Mouse (Mus musculus) spleen, embryonic (tissue): ENCODE data around the gene Lhx2.

ENCODE experiments used
- CTCF ChIA-PET: fragments of 350-600 bp; sonication (Branson Sonifier 250); formaldehyde crosslinking; loops from one replicate; lab custom pipeline; 2022; lab: Charles Lee

Lhx2 gene

DNA sequence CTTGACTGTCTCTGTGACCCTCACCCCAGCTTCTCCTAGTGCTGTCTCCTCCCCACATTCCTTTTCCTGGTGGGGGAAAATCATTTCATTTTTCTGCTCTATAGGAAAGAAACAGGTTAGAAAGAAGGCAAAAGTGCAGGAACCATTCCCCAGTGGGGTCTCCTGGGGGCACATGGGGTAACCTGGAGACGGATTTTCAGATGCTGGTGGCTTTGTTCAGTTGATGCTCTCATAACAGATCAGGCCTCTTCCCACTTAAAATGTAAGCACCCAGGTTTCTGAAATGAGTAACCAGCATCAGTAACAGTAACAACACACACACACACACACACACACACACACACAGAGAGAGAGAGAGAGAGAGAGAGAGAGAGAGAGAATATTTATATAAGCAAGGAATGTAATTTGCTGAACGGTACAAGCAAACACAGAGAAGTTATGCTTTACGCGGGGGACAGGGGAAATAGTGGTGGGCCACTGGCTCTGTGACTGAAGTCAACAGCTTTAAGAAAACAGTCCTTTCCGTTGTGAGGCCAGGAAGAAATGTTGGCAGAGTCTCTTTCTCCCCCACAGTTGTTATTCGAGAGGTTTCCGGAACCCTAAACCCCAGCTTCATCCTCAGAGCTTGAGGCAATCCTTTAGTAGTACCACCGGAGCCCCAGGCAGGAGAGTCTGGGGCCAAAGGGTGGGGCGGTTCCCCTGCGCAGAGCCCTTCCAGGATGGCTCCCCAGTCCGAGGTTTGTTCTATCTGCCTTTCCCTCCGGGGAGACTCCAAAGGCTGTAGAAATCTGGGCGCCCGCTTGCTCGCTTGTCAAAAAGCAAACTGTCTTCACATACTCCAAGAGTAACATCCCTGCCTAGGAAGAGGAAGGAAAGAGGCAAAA, 8.0 kb downstream of the Lhx2 start:
- CTCF ChIA-PET: no interaction called here

DNA sequence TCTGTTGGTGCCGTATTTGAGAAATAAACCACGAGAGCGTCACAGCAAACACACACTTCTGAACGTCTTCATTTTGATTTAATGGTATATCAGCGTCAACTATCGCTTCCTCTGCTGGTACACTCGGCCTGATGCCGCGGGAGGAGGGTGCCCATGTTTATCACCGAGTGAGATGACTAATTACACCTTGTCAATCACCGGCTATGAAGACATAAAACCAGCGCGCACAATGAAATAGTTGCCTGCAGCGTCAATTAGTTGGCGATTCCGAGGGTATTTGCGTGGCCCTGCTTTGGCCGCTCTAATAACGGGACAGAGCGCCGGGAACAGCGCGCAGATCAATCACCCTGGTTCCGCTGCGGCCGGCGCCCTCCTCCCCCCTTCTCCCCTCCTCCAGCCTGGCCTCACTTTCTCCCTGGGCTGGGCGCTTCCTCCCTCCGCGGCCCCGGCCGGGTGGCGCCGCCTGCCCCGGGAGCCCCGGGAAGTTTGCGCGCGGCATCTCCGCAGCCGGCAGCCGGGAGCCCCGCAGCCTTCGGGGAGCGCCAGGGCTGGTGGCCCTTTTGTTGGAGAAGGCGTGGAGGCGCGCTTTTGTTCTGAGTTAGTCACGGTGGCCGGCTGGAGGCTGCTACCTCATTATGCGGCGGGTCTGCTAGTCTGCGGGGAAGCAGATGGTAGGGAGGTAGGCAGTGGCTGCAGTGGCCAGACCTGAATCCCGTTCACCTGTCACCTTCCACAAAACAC, 8.9 kb downstream of the Lhx2 start:
- CTCF ChIA-PET: no interaction called here

GRCm38 (mm10) chr2:38348660-38349420, 9.8 kb downstream of the Lhx2 start:
- CTCF ChIA-PET: no interaction called here

DNA sequence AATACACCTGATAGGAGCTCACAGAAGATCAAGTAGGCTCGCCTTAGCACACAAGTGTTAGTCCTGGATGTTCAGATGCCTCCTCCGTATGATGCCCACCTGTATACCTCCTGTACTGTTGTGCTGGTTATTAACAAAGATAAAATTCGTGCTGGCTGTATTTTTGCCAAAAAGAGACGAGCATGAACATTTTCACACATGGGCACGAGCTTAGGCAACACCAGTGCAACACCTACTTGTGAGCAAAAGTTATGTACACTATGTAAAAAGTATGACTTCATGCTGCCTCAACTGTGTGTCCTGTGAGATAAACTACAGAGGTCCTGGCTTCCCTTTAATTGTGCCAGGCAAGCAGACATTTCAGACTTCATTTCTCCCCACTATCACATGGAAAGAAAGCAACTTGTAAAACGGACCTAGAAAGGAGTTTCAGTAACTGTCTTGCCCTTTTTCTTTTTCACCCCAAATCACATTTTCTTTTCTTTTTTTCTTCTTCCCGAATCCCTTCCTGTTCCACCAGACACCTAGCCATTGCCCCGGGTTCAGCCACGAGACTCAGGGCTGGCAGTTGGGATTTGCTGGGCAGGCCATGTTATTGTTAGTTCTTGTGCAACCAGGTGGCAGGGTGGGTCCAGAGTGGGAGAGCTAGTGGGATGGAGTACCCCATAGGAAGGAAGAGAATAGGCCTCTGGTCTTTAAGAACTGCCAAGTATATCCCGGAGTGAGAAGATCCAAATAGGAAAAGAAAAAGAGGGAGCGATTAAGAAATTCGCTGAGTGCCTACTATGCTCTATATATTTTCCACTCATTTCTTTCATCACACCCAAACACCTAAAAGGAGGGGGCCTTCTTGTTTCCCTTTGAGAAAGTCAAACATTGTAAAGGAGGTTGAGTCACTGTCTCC, 10.6 kb downstream of the Lhx2 start:
- CTCF ChIA-PET: no interaction called here

DNA sequence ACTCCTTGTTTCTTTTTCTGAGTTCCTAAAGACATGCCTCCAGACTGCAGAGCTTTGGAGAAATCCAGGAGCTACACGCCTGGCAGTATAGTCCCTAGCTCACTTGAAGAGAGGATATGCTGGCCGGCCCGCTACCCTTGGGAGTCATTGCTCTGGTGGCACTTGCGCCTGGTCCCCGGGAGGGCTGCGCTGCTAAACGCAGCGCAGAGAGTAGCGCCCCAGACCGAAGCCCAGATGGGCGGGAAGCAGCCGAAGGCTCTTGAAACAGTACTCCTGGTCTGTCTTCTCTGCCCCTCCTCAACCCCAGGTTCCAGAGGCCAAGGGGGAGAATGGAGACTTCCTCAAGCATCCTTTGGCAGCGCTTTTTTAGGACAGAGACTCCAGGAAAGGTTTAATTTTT, 11.3 kb downstream of the Lhx2 start:
- CTCF ChIA-PET: interaction anchor here (0.7 kb wide), 1 partner anchor 418 kb away, joined by 3 read pairs; no protein-coding TSS in a partner anchor

GRCm38 (mm10) chr2:38350796-38351195, 11.7 kb downstream of the Lhx2 start:
- CTCF ChIA-PET: interaction anchor here (0.7 kb wide), 1 partner anchor 418 kb away, joined by 3 read pairs; no protein-coding TSS in a partner anchor

DNA sequence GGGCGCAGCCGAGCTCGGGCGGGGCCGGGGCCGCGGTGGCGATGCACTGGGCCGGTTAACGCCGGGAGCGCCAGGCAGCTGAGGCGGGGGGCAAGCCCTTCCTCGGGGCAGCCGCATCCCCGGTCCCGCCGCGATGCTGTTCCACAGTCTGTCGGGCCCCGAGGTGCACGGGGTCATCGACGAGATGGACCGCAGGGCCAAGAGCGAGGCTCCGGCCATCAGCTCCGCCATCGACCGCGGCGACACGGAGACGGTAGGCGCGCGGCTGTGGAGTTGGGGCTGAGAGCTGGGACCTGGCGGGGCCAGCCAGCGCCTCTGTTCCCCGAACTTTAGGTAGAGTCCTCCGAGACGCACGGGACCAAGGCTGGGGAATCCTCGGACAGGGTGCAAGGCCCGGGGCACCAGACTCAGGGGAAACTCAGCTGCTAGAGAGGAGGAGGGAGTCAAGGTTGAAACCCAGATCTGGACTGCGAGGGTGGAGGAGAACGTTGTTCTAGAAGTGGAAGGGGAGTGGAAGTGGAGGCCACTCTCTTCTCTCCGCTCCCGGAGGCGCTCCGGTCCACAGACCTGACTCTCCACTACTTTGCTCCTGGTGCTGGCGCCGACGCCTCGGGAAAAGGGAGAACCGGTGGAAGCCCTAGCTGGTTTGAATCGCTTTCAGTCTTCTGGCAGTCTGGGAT, 12.7 kb downstream of the Lhx2 start:
- CTCF ChIA-PET: no interaction called here

- CTCF ChIA-PET: interaction anchor here (0.6 kb wide), 1 partner anchor 21 kb away, joined by 8 read pairs; no protein-coding TSS in a partner anchor
Measured at GRCm38 (mm10) chr2:38352321-38353007, 13.4 kb downstream of the Lhx2 start.

DNA sequence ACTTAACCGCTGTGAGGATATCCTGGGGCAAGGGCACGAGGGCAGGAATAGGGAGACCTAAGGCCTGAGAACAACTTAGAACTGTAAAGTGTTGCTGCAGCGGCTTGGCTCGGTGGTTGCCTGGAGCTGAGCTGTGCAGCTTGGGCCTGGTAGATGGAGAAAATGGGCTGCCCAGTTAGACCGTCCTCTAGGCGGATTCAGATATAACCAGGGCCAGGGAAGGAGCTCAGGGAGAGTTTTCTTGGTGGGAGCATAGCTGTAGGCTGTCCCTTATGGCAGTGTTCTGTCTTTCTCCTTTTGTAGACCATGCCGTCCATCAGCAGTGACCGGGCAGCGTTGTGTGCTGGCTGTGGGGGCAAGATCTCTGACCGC, 13.9 kb downstream of the Lhx2 start:
- CTCF ChIA-PET: interaction anchor here (0.6 kb wide), 1 partner anchor 22 kb away, joined by 8 read pairs; no protein-coding TSS in a partner anchor

DNA sequence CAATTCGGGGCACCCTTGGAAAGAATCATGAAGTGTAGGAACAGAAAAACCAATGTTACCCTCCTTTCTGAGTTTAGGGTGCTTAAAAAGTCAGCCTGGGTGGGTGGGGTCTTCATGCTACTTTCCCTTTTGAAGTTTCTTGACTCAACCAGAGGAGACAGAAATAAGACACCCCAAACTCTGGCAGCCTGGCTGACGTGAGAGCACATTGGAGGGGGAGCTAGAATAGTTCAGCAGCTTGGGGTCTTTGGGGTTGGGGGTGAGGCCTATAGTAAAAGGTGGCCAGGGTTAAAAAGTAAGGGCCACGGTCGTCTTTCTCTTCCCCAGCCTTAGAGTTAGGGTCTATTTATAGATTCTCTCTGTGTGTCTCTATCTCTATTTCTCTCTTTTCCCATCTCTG, 14.6 kb downstream of the Lhx2 start:
- CTCF ChIA-PET: interaction anchor here (0.6 kb wide), 1 partner anchor 27 kb away, joined by 6 read pairs; no protein-coding TSS in a partner anchor

- CTCF ChIA-PET: interaction anchor here (0.6 kb wide), 1 partner anchor 27 kb away, joined by 6 read pairs; no protein-coding TSS in a partner anchor
Measured at GRCm38 (mm10) chr2:38354179-38354716, 15.2 kb downstream of the Lhx2 start.

DNA sequence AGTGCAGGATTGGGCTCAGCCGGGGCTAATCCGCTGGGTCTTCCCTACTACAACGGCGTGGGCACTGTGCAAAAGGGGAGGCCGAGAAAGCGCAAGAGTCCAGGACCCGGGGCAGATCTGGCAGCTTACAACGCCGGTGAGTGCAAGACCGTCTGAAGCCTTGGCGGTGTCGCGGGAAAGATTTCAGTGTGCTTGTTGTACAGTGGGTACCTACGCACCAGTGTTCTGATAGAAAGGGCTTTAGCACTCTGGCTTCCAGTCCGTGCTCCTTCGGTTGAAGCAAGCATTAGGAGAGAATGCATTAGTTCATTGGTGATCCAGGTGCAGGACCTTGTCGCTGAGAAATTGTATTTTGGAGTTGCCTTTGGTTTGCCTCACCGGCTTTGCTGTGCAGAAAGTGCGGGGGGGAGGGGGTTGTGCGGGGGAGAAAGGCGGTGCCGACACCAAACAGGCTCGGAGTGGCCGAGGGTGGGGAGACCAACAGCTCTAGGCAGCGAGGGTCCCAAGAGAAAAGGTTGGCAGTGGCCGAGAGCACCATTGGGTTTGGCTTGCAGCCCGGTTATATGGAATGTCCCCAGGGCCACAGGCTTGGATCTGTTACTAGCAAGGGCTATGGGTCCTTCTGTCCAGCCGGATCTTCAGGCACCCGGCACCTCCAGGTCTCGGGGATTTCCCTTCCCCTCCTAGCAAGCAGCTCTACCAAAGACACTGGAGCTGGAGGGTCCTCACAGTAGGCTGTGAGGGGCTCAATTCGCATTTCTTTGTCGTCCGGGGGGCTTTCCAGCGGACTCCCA, 15.8 kb downstream of the Lhx2 start:
- CTCF ChIA-PET: no interaction called here

DNA sequence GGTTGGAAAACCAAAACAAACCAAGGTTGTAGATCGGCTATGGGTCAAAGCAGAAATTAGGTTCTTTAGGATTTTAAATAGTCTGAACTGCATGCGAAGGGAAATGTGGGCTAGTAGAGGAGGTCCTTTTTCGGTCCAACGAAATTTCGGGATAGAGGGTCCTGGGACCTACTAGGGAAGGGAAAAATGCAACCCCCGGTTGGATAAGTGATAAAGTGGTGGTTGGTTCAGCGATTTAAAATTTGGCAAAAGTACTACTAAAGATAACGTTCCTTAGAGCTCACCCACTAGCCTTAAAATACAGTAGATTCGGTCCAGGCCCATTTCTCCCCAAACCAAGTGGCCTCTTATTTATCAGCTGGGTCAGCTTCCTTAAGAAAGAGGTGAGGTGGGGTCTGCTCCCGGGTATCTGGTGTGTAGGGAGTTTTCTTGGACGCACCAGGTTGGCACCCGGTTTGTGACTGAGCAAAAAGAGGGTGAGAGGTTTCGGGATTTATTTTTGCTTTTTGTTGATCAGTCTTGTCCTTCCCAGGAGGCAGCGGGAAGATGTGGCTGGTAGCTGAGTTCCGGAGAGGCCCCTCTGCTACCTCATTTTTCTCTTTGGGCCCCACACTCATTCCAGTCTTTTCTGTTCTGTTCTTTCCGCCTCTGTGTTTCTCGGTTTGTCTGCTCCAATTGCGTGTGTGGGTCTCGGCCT, 16.8 kb downstream of the Lhx2 start:
- CTCF ChIA-PET: interaction anchor here (0.8 kb wide), 1 partner anchor 90 kb away, joined by 30 read pairs; no protein-coding TSS in a partner anchor

DNA sequence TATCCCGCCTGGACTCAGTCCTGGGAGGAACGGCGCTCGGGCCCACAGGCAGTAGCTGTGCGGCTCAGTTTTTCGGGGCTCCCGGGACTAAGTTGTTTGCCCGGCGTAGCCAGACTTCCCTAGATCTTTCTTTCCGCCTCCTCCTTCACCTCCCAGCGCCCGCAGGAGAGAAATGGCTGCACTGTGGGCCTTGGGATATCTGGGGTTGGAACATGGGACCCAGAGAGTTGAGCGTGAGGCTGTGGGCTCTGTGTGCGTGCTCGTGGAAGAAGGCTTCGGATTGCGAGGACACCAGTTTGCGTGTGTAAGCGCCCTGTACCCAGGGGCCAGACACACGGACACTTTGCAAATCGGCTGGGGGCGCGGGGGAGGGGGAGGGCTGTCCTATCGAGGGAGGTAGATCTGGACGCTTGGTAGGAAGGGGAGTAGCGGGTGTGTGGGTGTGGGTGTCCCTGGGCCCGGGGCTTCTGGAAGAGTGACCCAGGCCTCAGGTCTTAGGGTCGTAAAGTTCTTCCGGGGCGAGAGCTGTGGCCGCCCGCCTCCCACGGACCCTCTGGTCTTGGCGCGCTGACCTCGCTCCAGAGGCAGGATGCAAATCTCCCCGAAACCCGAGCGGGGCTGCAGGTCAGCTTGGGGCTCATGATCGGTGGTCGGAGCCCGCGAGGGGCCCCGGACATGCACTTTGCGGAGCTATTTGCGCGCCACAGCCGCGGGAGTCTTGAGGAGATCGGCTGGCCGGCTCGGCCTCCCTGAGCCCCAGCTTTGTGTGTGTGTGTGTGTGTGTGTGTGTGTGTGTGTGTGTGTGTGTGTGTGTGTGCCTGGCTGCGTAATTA, 17.6 kb downstream of the Lhx2 start:
- CTCF ChIA-PET: interaction anchor here (0.5 to 0.8 kb wide), 3 partner anchors 19 to 91 kb away, joined by 4 to 30 read pairs (median 5); no protein-coding TSS in a partner anchor

DNA sequence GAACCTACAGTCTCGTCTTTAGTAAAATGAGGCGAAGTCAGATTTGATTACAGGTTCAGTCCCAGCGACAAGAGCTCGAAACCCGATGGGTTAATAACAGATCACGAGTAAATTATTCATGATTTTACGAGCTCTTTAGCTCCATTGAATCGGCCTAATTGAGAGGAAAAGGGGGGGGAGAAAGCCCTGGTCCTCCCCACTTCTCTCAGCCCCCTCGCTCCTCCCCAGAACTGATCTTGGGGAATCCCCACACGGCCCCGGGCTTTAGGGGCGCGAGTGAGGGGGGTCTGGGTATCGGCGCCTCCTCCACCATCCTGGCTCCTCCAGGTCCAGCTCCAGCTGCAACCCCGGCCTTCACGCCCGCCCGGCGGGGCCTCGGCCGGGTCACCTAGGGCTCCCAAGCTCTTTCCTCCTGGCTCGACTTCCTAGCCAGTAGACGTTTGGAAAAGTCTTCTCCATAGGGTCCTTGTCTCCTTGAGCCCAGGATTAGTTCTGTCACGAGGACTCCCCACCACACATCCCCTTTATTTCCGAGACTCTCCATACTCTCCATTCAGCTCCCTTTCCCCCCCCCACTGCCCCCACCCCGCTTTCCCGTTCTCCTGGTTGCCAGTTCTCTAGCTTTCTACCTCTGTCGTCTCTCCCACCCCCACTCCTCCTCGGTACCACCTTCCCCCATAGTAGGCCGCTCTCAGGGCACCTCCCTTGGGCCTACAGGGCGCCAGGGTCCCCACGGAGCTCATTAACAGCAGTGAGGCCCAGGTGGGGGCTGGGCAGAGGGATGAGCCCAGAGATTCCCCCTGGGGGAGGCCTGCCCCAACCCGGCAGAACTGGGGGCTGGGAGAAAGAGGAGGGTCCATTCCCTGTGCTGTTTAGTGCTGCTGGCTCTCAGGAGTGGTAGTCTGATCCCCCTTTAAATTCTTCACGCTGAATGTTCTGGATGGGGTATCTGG, 18.5 kb downstream of the Lhx2 start:
- CTCF ChIA-PET: interaction anchor here (0.5 to 0.8 kb wide), 2 partner anchors 20 to 23 kb away, joined by 4 to 5 read pairs; no protein-coding TSS in a partner anchor
